Mouse (Mus musculus) gastrocnemius, adult 2 months (tissue): ENCODE measurements around the gene Otulin. TPM values are rescaled to one million over a fixed set of nuclear protein-coding genes. Genes with fewer than 3 reads are reported as not detected.

Source experiments
- DNase-seq: peaks from one replicate; pipeline ENCODE4 v3.0.0; 2022
- H3K27ac ChIP-seq: fragments of 200-600 bp; 2 replicates; pipeline ENCODE4 v1.8.1; 2022; ENCODE audit warnings: mild to moderate bottlenecking
- H3K4me3 ChIP-seq: fragments of 200-600 bp; 2 replicates; pipeline ENCODE4 v1.8.1; 2022; ENCODE audit warnings: mild to moderate bottlenecking, moderate library complexity
- CTCF ChIP-seq: fragments of 200-600 bp; IDR thresholded peaks from 2 replicates; pipeline ENCODE4 v1.8.1; 2022; ENCODE audit warnings: antibody characterized with exemption, mild to moderate bottlenecking, moderate library complexity
- intact Hi-C: fragments of 180-260 bp; cut with DNase I; formaldehyde crosslinking; loops from one replicate; pipeline ENCODE4 v1.15.1; 2025
- microRNA-seq: library from miRNA; unstranded; fragments of <30 nt; microRNA quantifications from one replicate; pipeline ENCODE4 v1.2.0, GENCODE M21; 2021
- total RNA-seq, 2 experiments: library from RNA; stranded (reverse); gene quantifications; 2 replicates each; pipeline ENCODE4 v1.2.3; 2021

Otulin gene
- total RNA-seq, 2 experiments from 2014 or later = 16.2 to 20.7 TPM

GRCm38 (mm10) chr15:27497300-27497997, 133.0 kb downstream of the Otulin start:
- peak overlapping the region; percentile 49; the same call in 1 of the 2 replicates for H3K27ac ChIP-seq
- no peak overlapping the region for H3K4me3 ChIP-seq
- no peak for DNase-seq
- TF ChIP-seq CTCF = no peak
- intact Hi-C loops = no loop called here

DNA sequence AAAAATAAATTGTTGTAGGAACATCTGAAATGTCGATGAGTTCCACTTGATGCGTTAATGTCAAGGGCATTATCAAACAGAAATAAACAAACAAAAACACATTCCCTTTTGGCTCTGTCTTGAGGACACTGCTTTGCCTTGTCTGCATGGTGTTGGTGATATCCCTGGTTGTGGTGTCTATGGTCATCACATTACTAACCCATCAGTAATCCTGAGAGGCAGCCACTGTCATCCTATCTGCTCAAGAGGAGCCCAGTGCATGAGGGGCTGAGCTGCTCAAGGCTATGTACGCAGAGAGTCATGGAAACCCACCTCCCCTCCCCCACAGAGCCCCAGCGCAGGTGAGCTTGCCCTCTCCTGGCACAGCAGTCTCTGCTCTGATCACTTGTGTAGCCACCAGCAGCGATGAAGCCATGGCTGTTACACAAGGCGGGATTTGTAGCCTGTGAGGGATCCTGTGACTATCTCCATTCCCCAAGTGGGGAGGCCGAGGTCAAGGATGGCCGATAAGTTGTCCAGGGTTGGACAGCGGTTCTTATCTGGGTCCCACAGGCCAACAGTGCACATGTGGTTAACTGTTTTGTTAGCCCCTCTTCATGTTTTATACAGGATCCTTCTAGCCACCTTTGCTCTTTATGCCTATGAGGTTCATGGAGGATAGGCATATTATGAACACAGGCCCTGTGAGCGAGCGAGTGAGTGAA, 133.7 kb downstream of the Otulin start:
- no peak overlapping the region for H3K4me3 ChIP-seq
- no peak for DNase-seq
- intact Hi-C loops = no loop called here
- TF ChIP-seq CTCF = no peak
- peak overlapping the region; percentile 49; the same call in 1 of the 2 replicates for H3K27ac ChIP-seq

DNA sequence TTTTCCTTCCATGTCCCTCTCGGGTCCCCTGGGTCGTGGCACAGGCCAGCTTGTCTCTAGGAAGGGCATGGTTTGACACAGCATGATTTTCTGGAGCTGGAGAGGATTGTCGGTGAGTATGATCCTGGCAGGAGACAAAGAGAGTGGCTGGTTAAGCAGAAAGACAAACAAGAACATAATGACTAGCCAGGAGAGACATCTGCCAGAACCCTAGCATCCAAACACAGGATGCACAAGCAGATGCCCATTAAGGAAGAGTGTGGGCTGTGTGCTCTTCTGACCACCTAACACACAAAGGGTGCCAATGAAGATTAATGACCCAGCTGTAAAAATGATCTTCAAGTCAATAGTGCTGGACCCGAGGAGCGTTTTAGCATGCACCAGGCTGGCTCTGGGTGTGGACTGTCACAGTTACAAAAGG, 134.5 kb downstream of the Otulin start:
- Histone ChIP-seq H3K4me3 (no peak overlapping the region), H3K27ac (peak overlapping the region; percentile 39; the same call in 1 of the 2 replicates)
- no peak for TF ChIP-seq CTCF
- intact Hi-C loops = no loop called here
- no peak for DNase-seq

DNA sequence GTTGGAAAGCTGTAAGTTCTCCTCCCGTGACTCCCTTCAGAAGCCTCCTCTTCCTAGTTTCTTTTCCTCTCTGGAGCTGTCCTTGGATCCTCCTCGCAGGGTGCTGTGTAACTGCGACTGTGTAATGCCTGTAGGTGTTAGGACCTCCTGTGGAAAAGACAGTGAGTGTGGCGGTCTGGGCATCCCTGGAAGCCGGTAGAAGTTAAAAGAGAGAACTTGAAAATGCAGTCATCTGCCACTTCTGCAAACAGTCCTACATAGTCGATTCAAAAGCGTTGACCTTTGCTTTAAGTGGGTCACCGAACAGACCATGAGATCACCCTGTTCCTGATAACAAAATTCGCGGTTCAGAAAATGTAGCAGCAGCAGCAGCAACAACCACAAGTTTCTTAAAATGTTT, 137.0 kb downstream of the Otulin start:
- no peak for TF ChIP-seq CTCF
- Histone ChIP-seq H3K4me3 (no peak overlapping the region), H3K27ac (peak overlapping the region; percentile 66)
- intact Hi-C loops = no loop called here
- no peak for DNase-seq

DNA sequence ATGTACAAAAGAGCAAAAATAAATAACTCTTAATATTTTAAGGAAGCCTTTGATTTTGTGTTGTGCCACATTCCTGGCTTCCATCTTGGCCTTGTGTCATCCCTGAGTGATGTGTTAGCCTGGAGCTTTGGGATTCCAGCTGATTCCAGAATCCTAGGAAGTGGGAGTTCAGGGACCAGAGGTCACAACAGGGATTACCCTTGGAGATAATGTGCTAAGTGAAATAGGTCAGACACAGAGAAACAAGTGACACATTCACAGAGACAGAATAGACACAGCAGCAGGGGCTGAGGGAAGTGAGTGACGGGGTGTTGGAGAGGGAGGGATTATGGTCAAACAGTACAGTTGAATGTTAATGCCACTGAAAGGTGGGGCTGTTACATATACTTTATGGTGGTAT, 137.8 kb downstream of the Otulin start:
- Histone ChIP-seq H3K27ac (no peak overlapping the region), H3K4me3 (no peak overlapping the region)
- DNase-seq = no peak
- no peak for TF ChIP-seq CTCF
- intact Hi-C loops = no loop called here

Small RNA genes within 50 kb of the gene (microRNA-seq; reads per million reads assigned to microRNA genes)
- gene Mir7117 = not detected

Other genes starting within 250 kb of the Otulin start
- gene Ank, start 164.0 kb downstream of the Otulin start, total RNA-seq = 100 to 1,000 TPM; 134 to 142 TPM
- under 1 TPM; 0.43 to 0.61 TPM for gene Otulinl, start 50.9 kb upstream of the Otulin start, total RNA-seq